Mouse (Mus musculus) lung, adult 2 months (tissue): ENCODE measurements around the gene Nup214.

Experiments used
- CTCF ChIP-seq: fragments of 200-500 bp; IDR thresholded peaks from 2 replicates; pipeline ENCODE4 v1.5.1; 2011; ENCODE audit warnings: mild to moderate bottlenecking, low read length, control low read depth; ENCODE audit not compliant: insufficient read depth
- POLR2A ChIP-seq: fragments of 200-500 bp; IDR thresholded peaks from 2 replicates; pipeline ENCODE4 v1.6.1; 2011; ENCODE audit warnings: low read depth, mild to moderate bottlenecking, control low read depth, low read length, borderline replicate concordance; ENCODE audit errors: extremely low read depth

GRCm38 (mm10) chr2:32057794-32058193, 83.6 kb downstream of the Nup214 start:
- TF ChIP-seq CTCF (no peak), POLR2A (no peak)
